Mouse (Mus musculus) CH12.LX (cell line): Measurements from ENCODE around the gene Phtf1. TPM values are rescaled to one million over a fixed set of nuclear protein-coding genes. Genes with fewer than 3 reads are reported as not detected.

Experiments used
- DNase-seq: peaks from one replicate; pipeline ENCODE4 v3.0.0-alpha.2; 2013; ENCODE audit errors: extremely low read depth
- H3K27ac ChIP-seq: 2 replicates; pipeline ENCODE4 v1.5.1; 2012; ENCODE audit warnings: low read depth, mild to moderate bottlenecking, control low read depth, moderate library complexity; ENCODE audit not compliant: insufficient read depth
- H3K27me3 ChIP-seq: replicated peaks from 2 replicates; pipeline ENCODE3; 2012; ENCODE audit warnings: inconsistent platforms
- H3K36me3 ChIP-seq, 2 experiments: replicated peaks in 1 of 2; 2 replicates each; pipeline versions ENCODE3 to v1.6.1; 2012; ENCODE audit warnings: inconsistent platforms in 1 of 2, low read length in 1 of 2, mild to moderate bottlenecking in 1 of 2, mixed read lengths in 1 of 2, moderate library complexity in 1 of 2; ENCODE audit not compliant: control insufficient read depth in 1 of 2, insufficient read depth in 1 of 2
- H3K4me1 ChIP-seq, 2 experiments: 2 replicates each; pipeline ENCODE4 v1.6.1; 2012; ENCODE audit warnings: inconsistent platforms in 1 of 2, moderate library complexity in 1 of 2; ENCODE audit not compliant: insufficient read depth in 2 of 2, control insufficient read depth in 1 of 2
- H3K4me2 ChIP-seq: 2 replicates; pipeline ENCODE4 v1.6.1; 2012; ENCODE audit warnings: low read depth, mild to moderate bottlenecking, control low read depth; ENCODE audit not compliant: poor library complexity, insufficient read depth, severe bottlenecking
- H3K4me3 ChIP-seq, 3 experiments: fragments of 150-350 bp in 1 of 3; sonication (generic) in 1 of 3; replicated peaks in 1 of 3; 2 replicates each; pipeline versions ENCODE3 to v1.5.1; 2011 to 2012; ENCODE audit warnings: low read depth in 2 of 3, low read length in 2 of 3, mild to moderate bottlenecking in 2 of 3, moderate library complexity in 2 of 3, control low read depth in 1 of 3, improper control_type of control experiment in 1 of 3, inconsistent platforms in 1 of 3, mixed read lengths in 1 of 3; ENCODE audit not compliant: poor library complexity in 1 of 3
- H3K79me2 ChIP-seq: replicated peaks from 2 replicates; pipeline ENCODE4 v1.6.1; 2012; ENCODE audit warnings: mild to moderate bottlenecking, moderate library complexity; ENCODE audit not compliant: control insufficient read depth, poor library complexity, insufficient read depth, severe bottlenecking; ENCODE audit errors: extremely low read depth
- H3K9ac ChIP-seq: 2 replicates; pipeline ENCODE4 v1.6.1; 2012; ENCODE audit warnings: low read depth, mild to moderate bottlenecking, control low read depth, moderate library complexity; ENCODE audit not compliant: insufficient read depth
- H3K9me3 ChIP-seq: replicated peaks from 2 replicates; pipeline ENCODE3; 2012; ENCODE audit warnings: low read length, inconsistent platforms, mixed read lengths
- BHLHE40 ChIP-seq: IDR thresholded peaks from 2 replicates; pipeline ENCODE4 v1.6.1; 2011; ENCODE audit warnings: mild to moderate bottlenecking, low read depth, low read length, improper control_type of control experiment
- CHD1 ChIP-seq: IDR thresholded peaks from 2 replicates; pipeline ENCODE4 v1.6.1; 2012; ENCODE audit warnings: low read depth, low read length, improper control_type of control experiment, inconsistent platforms
- CTCF ChIP-seq, 2 experiments: IDR thresholded peaks in 1 of 2; conservative IDR thresholded peaks in 1 of 2; 2 replicates each; pipeline ENCODE4 v1.5.1; 2011 to 2012; ENCODE audit warnings: low read depth in 2 of 2, low read length in 2 of 2, improper control_type of control experiment in 1 of 2, inconsistent platforms in 1 of 2, mild to moderate bottlenecking in 1 of 2, moderate library complexity in 1 of 2
- E2F4 ChIP-seq: IDR thresholded peaks from 2 replicates; pipeline ENCODE4 v1.6.1; 2011; ENCODE audit warnings: low read depth, low read length, improper control_type of control experiment; ENCODE audit not compliant: insufficient replicate concordance
- ELF1 ChIP-seq: IDR thresholded peaks from 2 replicates; pipeline ENCODE4 v1.6.1; 2014; ENCODE audit warnings: low read depth, mild to moderate bottlenecking, inconsistent platforms, low read length, improper control_type of control experiment
- EP300 ChIP-seq: IDR thresholded peaks from 2 replicates; pipeline ENCODE4 v1.6.1; 2011; ENCODE audit warnings: low read length, improper control_type of control experiment
- ETS1 ChIP-seq: conservative IDR thresholded peaks from 2 replicates; pipeline ENCODE4 v1.6.1; 2012; ENCODE audit warnings: low read depth, mild to moderate bottlenecking, inconsistent platforms, low read length, improper control_type of control experiment, moderate library complexity
- HCFC1 ChIP-seq: IDR thresholded peaks from 2 replicates; pipeline ENCODE4 v1.6.1; 2012; ENCODE audit warnings: low read depth, mild to moderate bottlenecking, inconsistent platforms, low read length, improper control_type of control experiment
- IRF4 ChIP-seq: IDR thresholded peaks from 2 replicates; pipeline ENCODE4 v1.6.1; 2014; ENCODE audit warnings: low read depth, mild to moderate bottlenecking, inconsistent platforms, low read length, improper control_type of control experiment
- JUN ChIP-seq: IDR thresholded peaks from 2 replicates; pipeline ENCODE4 v1.6.1; 2011; ENCODE audit warnings: low read depth, mild to moderate bottlenecking, low read length, improper control_type of control experiment, moderate library complexity; ENCODE audit not compliant: insufficient read depth
- JUND ChIP-seq: conservative IDR thresholded peaks from 2 replicates; pipeline ENCODE4 v1.6.1; 2011; ENCODE audit warnings: low read depth, low read length, improper control_type of control experiment
- MAFK ChIP-seq: IDR thresholded peaks from 2 replicates; pipeline ENCODE4 v1.6.1; 2011; ENCODE audit warnings: low read length, improper control_type of control experiment; ENCODE audit not compliant: insufficient replicate concordance
- MAX ChIP-seq: IDR thresholded peaks from 2 replicates; pipeline ENCODE4 v1.6.1; 2011; ENCODE audit warnings: low read length, improper control_type of control experiment
- MAZ ChIP-seq: IDR thresholded peaks from 2 replicates; pipeline ENCODE4 v1.6.1; 2012; ENCODE audit warnings: low read depth, mild to moderate bottlenecking, inconsistent platforms, low read length, improper control_type of control experiment, moderate library complexity
- MXI1 ChIP-seq: IDR thresholded peaks from 2 replicates; pipeline ENCODE4 v1.6.1; 2011; ENCODE audit warnings: mild to moderate bottlenecking, low read depth, low read length, improper control_type of control experiment
- MYC ChIP-seq: IDR thresholded peaks from 2 replicates; pipeline ENCODE4 v1.6.1; 2011; ENCODE audit warnings: low read depth, mild to moderate bottlenecking, improper control_type of control experiment, low read length
- NELFE ChIP-seq: IDR thresholded peaks from 2 replicates; pipeline ENCODE4 v1.6.1; 2011; ENCODE audit warnings: low read depth, low read length, improper control_type of control experiment
- POLR2AphosphoS2 ChIP-seq: IDR thresholded peaks from 2 replicates; pipeline ENCODE4 v1.6.1; 2011; ENCODE audit warnings: low read depth, low read length, improper control_type of control experiment
- RAD21 ChIP-seq: IDR thresholded peaks from 2 replicates; pipeline ENCODE4 v1.6.1; 2011; ENCODE audit warnings: low read depth, mild to moderate bottlenecking, low read length, improper control_type of control experiment, moderate library complexity
- SIN3A ChIP-seq: IDR thresholded peaks from 2 replicates; pipeline ENCODE4 v1.6.1; 2012; ENCODE audit warnings: low read length, improper control_type of control experiment, inconsistent platforms
- USF1 ChIP-seq: IDR thresholded peaks from 2 replicates; pipeline ENCODE4 v1.6.1; 2014; ENCODE audit warnings: low read depth, mild to moderate bottlenecking, inconsistent platforms, low read length, improper control_type of control experiment
- USF2 ChIP-seq: conservative IDR thresholded peaks from 2 replicates; pipeline ENCODE4 v1.6.1; 2011; ENCODE audit warnings: low read depth, low read length, improper control_type of control experiment
- ZKSCAN1 ChIP-seq: IDR thresholded peaks from 2 replicates; pipeline ENCODE4 v1.6.1; 2012; ENCODE audit warnings: low read depth, inconsistent platforms, low read length, improper control_type of control experiment, borderline replicate concordance
- ZMIZ1 ChIP-seq: IDR thresholded peaks from 2 replicates; pipeline ENCODE4 v1.6.1; 2012; ENCODE audit warnings: low read depth, mild to moderate bottlenecking, inconsistent platforms, low read length, improper control_type of control experiment
- ZNF384 ChIP-seq: IDR thresholded peaks from 2 replicates; pipeline ENCODE4 v1.6.1; 2012; ENCODE audit warnings: low read depth, low read length, improper control_type of control experiment, inconsistent platforms
- dilution Hi-C: fragments of 300-500 bp; cut with MboI; formaldehyde crosslinking; loops from 2 replicates; pipeline ENCODE4 v1.14.3; 2020; ENCODE audit warnings: low sequenced_read_pairs; ENCODE audit not compliant: extremely low pct_unique_long_range_greater_than_20kb, extremely low pct_ligation_motif_present
- in situ Hi-C: fragments of 300-500 bp; cut with MboI; formaldehyde crosslinking; loops from 3 replicates; pipeline ENCODE4 v1.14.3; 2019; ENCODE audit warnings: low sequenced_read_pairs, low pct_ligation_motif_present, low pct_unique_long_range_greater_than_20kb, mixed read lengths
- polyA plus RNA-seq: library from polyadenylated mRNA; unstranded; fragments of >175 nt; gene quantifications from 2 replicates; pipeline ENCODE4 v1.2.1, GENCODE M21; 2012; ENCODE audit warnings: low read depth; ENCODE audit not compliant: insufficient read length
- total RNA-seq, 2 experiments: library from RNA; depleted of rRNA; stranded (reverse); fragments of 300-350 nt in 1 of 2; fragments of >200 nt in 1 of 2; gene quantifications; 2 replicates each; pipeline ENCODE4 v1.2.3; 2012 to 2014

Gene Phtf1
- total and polyA plus RNA-seq, 3 experiments: 21.2 to 42.4 (median 37.1) TPM

DNA sequence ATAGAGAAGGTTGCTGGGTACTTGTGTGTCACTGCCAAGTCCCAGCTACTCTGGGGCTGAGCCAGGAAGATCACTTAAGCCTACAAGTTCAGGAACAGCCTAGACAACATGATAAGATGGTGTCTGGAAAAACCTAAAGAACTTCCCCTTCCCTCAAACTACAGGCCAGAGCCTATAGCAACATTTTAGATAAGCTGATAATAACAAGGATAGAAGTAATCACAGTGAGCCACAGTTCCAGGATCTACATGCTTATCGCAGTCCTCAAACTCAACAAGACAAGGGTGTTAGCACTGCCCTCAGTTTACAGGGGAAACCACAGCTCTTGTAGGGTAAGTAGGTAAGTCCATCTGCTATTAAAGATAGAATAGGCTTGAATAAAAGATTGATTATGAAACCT, 64.2 kb downstream of the Phtf1 start:
- Histone ChIP-seq H3K4me1 (no peaks in the 10 kb centered on the region), H3K27me3 (no peaks in the 10 kb centered on the region), H3K9me3 (no peaks in the 10 kb centered on the region), H3K36me3 (peaks cover 0 to 3% of the 10 kb centered on the region in 2 experiments), H3K9ac (no peak overlapping the region), H3K79me2 (no peaks in the 10 kb centered on the region), H3K27ac (no peak overlapping the region), H3K4me3 (no peak overlapping the region), H3K4me2 (no peak overlapping the region)
- dilution Hi-C loops (no loop called here), in situ Hi-C loops (no loop called here)
- DNase-seq: no peak
- TF ChIP-seq MAX: no peak
- no peak for TF ChIP-seq JUND
- TF ChIP-seq HCFC1: no peak
- TF ChIP-seq MYC: no peak
- no peak for TF ChIP-seq ZMIZ1
- TF ChIP-seq MAFK: no peak
- TF ChIP-seq POLR2AphosphoS2: no peak
- no peak for TF ChIP-seq USF1
- TF ChIP-seq E2F4: no peak
- no peak for TF ChIP-seq BHLHE40
- no peak for TF ChIP-seq USF2
- no peak for TF ChIP-seq JUN
- TF ChIP-seq ZNF384: no peak
- TF ChIP-seq ETS1: no peak
- TF ChIP-seq MXI1: no peak
- TF ChIP-seq CTCF (conservative IDR thresholded peaks at IDR 0.05 in 1 of 2, IDR thresholded peaks at IDR 0.05 in 1 of 2; ENCODE audit: low read depth in 2 of 2, low read length in 2 of 2): no peak
- no peak for TF ChIP-seq EP300
- TF ChIP-seq NELFE: no peak
- TF ChIP-seq RAD21: no peak
- no peak for TF ChIP-seq IRF4

DNA sequence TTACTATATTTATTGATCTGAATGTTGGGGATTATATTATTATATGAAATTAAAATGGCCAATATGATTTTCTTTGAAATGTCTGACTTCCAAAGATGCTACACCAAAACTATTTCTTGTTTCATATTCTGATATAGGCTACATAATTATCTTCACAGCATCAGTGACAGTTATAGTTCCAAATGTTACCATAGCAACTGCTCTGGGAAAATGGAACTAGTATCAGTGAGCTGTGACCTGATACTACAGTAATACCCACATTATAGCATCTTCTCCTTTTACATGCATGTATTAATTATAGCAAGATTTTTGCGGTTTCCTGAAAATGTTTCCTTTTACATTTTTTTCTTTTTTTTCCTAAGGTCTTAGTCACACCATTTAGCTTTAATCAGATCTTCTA, 64.8 kb downstream of the Phtf1 start:
- no peak for TF ChIP-seq ETS1
- no peak for TF ChIP-seq ELF1
- no peak for TF ChIP-seq CTCF (conservative IDR thresholded peaks at IDR 0.05 in 1 of 2, IDR thresholded peaks at IDR 0.05 in 1 of 2; ENCODE audit: low read depth in 2 of 2, low read length in 2 of 2)
- no peak for TF ChIP-seq ZKSCAN1
- TF ChIP-seq BHLHE40: no peak
- no peak for TF ChIP-seq MAZ
- TF ChIP-seq SIN3A: no peak
- TF ChIP-seq ZNF384: no peak
- no peak for TF ChIP-seq USF1
- no peak for TF ChIP-seq JUND
- TF ChIP-seq HCFC1: no peak
- TF ChIP-seq CHD1: no peak
- no peak for TF ChIP-seq MYC
- TF ChIP-seq ZMIZ1: no peak
- no peak for TF ChIP-seq USF2
- no peak for TF ChIP-seq MXI1
- Histone ChIP-seq H3K36me3 (no peaks in the 10 kb centered on the region), H3K4me2 (no peak overlapping the region), H3K79me2 (no peaks in the 10 kb centered on the region), H3K27ac (no peak overlapping the region), H3K9me3 (no peaks in the 10 kb centered on the region), H3K4me3 (no peak overlapping the region), H3K9ac (no peak overlapping the region), H3K27me3 (no peaks in the 10 kb centered on the region), H3K4me1 (no peaks in the 10 kb centered on the region)
- dilution Hi-C loops (no loop called here), in situ Hi-C loops (no loop called here)
- DNase-seq: no peak
